Mouse (Mus musculus) forebrain, embryonic 11.5 days (tissue): ENCODE measurements around the gene Adam29. TPM values are rescaled to one million over a fixed set of nuclear protein-coding genes. Genes with fewer than 3 reads are reported as not detected.

Experiments
- ATAC-seq: fragments of 200-750 bp; cut with Nextera tagmentation; replicated peaks from 2 replicates; pipeline ENCODE4 v1.8.0; 2017; ENCODE audit warnings: moderate TSS enrichment; ENCODE audit not compliant: low FRiP score
- DNase-seq: peaks from one replicate; pipeline ENCODE4 v3.0.0-alpha.2; 2017; ENCODE audit warnings: low spot score
- H3K27ac ChIP-seq: fragments of 300-500 bp; sonication (generic); 2 replicates; pipeline ENCODE4 v1.5.1; 2014; ENCODE audit warnings: low read depth, low read length
- H3K27me3 ChIP-seq: fragments of 300-500 bp; sonication (generic); 2 replicates; pipeline ENCODE4 v1.6.1; 2014; ENCODE audit warnings: mild to moderate bottlenecking, low read length, mixed read lengths; ENCODE audit not compliant: control insufficient read depth, insufficient read depth
- H3K36me3 ChIP-seq: fragments of 300-500 bp; sonication (generic); 2 replicates; pipeline ENCODE4 v1.6.1; 2014; ENCODE audit warnings: mild to moderate bottlenecking, low read length, moderate library complexity, mixed read lengths; ENCODE audit not compliant: control insufficient read depth, insufficient read depth
- H3K4me1 ChIP-seq: fragments of 300-500 bp; sonication (generic); replicated peaks from 2 replicates; pipeline ENCODE4 v1.6.1; 2014; ENCODE audit warnings: low read length, mixed read lengths; ENCODE audit not compliant: control insufficient read depth, insufficient read depth
- H3K4me2 ChIP-seq: fragments of 300-500 bp; sonication (generic); 2 replicates; pipeline ENCODE4 v1.6.1; 2014; ENCODE audit warnings: low read depth, mild to moderate bottlenecking, low read length, moderate library complexity, mixed read lengths; ENCODE audit not compliant: severe bottlenecking
- H3K4me3 ChIP-seq: fragments of 300-500 bp; sonication (generic); 2 replicates; pipeline ENCODE4 v1.5.1; 2014; ENCODE audit warnings: low read depth, low read length
- H3K9ac ChIP-seq: fragments of 300-500 bp; sonication (generic); 2 replicates; pipeline ENCODE4 v1.6.1; 2014; ENCODE audit warnings: low read length
- H3K9me3 ChIP-seq: fragments of 300-500 bp; sonication (generic); 2 replicates; pipeline ENCODE4 v1.6.1; 2016; ENCODE audit warnings: low read length, mixed read lengths; ENCODE audit not compliant: control insufficient read depth
- WGBS: fragments of 180-500 bp; shearing (Covaris S2); extraction: QIAGEN DNeasy Blood & Tissue Kit; methylation state at CpG from one replicate; pipeline ENCODE4 v1.1.7; 2014; 5-methylcytosine and 5-hydroxymethylcytosine counted together
- polyA plus RNA-seq: library from polyadenylated mRNA; unstranded; fragments of >200 nt; fragmentation: Nextera tagmentation; extraction: Ambion mirVana; gene quantifications from 2 replicates; pipeline ENCODE4 v1.2.1, GENCODE M21; 2014

The Adam29 gene
- not detected in 2 replicates for polyA plus RNA-seq

- no peaks in the 10 kb centered on the region for H3K27me3 ChIP-seq
- H3K36me3 ChIP-seq = no peaks in the 10 kb centered on the region
- H3K4me3 ChIP-seq = no peak within 1 kb of the TSS
- ATAC-seq (no peak), DNase-seq (no peak)
- no peak within 1 kb of the TSS for H3K4me2 ChIP-seq
- no peaks in the 10 kb centered on the region for H3K9me3 ChIP-seq
- H3K27ac ChIP-seq = no peak within 1 kb of the TSS
- H3K9ac ChIP-seq = no peak within 1 kb of the TSS
- WGBS = 80% methylated on average over 1 of the region's 1 CpGs
- H3K4me1 ChIP-seq = no peaks in the 10 kb centered on the region
Observed at GRCm38 (mm10) chr8:55906848-55907247, at the start of gene Adam29. Gene Adam29, minus strand, starts transcription at chr8:55906948.

- Histone ChIP-seq H3K9me3 (no peaks in the 10 kb centered on the region), H3K27ac (no peak overlapping the region), H3K4me1 (0 out of 2 replicates have a peak, but pooled peaks cover 2% of the 10 kb centered on the region), H3K27me3 (no peaks in the 10 kb centered on the region), H3K4me2 (peak overlapping the region; percentile 56), H3K9ac (peak overlapping the region; percentile 27; the same call in 1 of the 2 replicates), H3K4me3 (peak overlapping the region; percentile 25), H3K36me3 (no peaks in the 10 kb centered on the region)
- peak; percentile 85 for ATAC-seq
- DNase-seq = peak; percentile 81
- WGBS = under 1% methylated on average over 8 of the region's 8 CpGs
Observed at GRCm38 (mm10) chr8:55940526-55940880, 33.8 kb upstream of the Adam29 start.

DNA sequence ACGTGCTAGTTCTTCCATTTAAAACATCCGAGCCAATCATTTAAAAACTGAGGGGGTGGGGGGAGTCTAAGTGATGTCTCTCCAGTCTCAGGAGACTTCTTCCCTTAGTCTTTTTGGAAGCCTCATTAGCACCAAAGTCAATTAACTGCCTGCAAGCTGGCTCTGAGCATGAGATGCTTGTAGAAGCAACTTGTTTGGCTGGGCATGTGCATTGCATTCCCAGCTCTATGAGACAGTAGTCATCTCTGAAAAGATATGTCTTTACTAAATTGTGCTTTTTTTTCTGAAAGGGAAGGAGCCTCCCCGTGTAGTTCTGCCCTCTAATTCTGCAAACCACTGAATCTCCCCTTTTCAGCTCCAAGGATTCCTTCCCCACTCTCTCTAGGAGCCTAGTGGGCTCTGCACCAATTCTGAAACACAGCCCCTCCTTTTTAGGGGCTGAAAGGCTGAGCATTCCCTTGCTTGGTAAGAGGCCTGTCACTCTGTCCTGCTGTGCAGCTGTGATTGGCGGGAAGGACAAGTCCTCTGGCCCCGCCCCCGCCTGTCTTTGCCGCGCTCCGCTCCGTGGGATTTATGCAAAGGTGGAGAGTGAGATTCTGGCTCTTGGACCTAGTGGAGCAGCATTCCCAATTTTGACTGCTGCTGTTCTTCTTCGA, 33.2 kb upstream of the Adam29 start, which contains the start of gene Glra3:
Gene Glra3 (plus strand): TSS at position 591 of the 656 bp plus-strand sequence.
- Histone ChIP-seq H3K4me1 (0 out of 2 replicates have a peak, but pooled peaks cover 2% of the 10 kb centered on the region), H3K27me3 (no peaks in the 10 kb centered on the region), H3K4me2 (peak within 1 kb of the TSS; percentile 56), H3K9me3 (no peaks in the 10 kb centered on the region), H3K27ac (no peak within 1 kb of the TSS), H3K9ac (peak within 1 kb of the TSS; percentile 27; the same call in 1 of the 2 replicates), H3K4me3 (peak within 1 kb of the TSS; percentile 25), H3K36me3 (no peaks in the 10 kb centered on the region)
- 8% methylated on average over 11 of the region's 11 CpGs for WGBS
- DNase-seq (peak; percentile 72), ATAC-seq (peak; percentile 97)

Other genes starting within 250 kb of the Adam29 start
- gene Glra3, start 33.5 kb upstream of the Adam29 start, polyA plus RNA-seq = 0.21 TPM in 1 of 2 replicates, not detected in the other